Mouse (Mus musculus): ENCODE measurements around the gene Acot5.

DNA sequence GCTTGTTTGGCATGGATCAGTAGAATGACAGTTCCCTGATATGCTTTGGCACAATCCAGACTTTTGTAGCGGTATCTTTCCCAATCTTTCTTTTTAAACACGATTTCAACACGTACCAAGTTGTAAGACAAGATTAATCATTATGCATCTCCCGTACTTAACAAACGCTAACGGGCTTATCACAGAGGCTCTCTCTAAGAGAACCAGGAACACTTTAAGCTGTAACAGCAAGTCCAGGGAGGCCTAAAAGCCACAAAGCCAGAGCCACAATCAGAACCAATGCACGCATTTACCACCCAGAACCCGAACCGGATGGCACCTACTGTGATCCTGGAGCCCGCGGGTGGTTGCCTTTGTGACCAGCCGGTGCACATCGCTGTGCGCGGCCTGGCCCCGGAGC is 16.0 kb upstream of the Acot5 start:
- TF ChIP-seq CTCF (IDR thresholded peaks at IDR 0.05; ENCODE audit: insufficient read depth, low read depth, low read length) (no peak), POLR2A (IDR thresholded peaks at IDR 0.05; ENCODE audit: insufficient read depth, low read depth, low read length) (no peak)
